Mouse (Mus musculus) adrenal gland, postnatal 10 days (tissue): Measurements from ENCODE around the gene Gpc2. TPM values are rescaled to one million over a fixed set of nuclear protein-coding genes. Genes with fewer than 3 reads are reported as not detected.

ENCODE experiments used
- DNase-seq: peaks from one replicate; pipeline ENCODE4 v3.0.0; 2021; ENCODE audit warnings: mixed read lengths
- total RNA-seq, 2 experiments: library from RNA; stranded (reverse); gene quantifications; 2 replicates each; pipeline ENCODE4 v1.2.3; 2021

Gene Gpc2
- total RNA-seq, 2 experiments from 2014 or later: 0.96 to 2.0 TPM

DNA sequence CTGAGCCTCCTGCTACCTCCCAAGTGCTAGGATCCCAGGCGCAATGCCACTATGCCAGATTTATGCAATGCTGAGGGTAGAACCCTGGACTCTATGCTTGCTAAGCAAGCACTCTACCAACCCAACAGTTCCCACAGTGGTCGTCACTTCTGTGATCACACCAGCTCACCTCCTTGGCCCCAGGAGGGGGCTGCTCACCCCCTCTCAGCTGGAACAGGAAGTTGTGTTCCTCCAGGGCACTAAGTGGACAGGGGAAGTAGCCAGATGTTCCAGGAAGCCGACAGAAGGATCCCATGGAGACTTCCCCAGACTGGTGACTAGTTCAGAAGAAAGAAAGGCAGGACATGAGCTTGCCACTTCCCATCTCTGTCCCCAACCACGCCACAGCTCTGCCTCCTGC, 17.8 kb downstream of the Gpc2 start:
- no peak for DNase-seq

DNA sequence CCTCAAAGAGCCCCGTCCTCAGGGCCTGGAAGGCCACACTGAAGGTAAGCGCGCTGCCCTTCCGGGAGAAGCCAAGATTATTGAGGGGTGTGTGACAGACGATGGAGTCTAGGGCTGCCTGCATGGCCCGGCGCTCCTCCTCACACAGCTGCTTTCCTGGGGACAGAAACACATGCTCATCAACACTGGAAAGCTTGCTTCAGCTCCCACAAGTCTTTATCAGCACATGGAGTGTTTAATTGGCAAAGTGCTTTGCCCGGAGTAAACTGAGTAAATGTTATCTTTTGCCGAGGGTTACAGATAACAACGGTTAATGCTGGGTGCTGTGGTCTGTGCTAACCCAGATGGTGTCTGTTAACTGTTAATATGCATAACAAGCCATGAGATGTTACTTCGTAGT, 19.0 kb downstream of the Gpc2 start:
- DNase-seq: no peak

DNA sequence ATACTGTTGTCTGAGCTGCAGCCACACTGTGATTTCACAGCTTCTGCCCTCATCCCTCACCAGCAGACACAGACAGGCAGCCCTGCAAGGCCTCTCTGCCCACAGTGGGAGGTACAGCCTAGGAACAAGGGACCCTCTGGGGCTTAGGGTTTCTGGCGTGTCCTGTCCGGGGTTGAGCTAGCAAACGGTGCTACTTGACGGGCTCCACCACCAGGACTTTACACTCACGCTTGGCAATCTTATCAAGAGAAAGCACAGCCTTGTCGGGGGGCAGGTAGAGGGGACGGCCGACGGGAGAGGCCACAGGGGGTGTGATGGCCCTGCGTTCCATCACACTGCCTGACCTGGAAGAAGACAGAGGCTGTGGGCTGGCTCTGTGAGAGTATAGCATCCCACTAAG, 19.8 kb downstream of the Gpc2 start:
- no peak for DNase-seq

DNA sequence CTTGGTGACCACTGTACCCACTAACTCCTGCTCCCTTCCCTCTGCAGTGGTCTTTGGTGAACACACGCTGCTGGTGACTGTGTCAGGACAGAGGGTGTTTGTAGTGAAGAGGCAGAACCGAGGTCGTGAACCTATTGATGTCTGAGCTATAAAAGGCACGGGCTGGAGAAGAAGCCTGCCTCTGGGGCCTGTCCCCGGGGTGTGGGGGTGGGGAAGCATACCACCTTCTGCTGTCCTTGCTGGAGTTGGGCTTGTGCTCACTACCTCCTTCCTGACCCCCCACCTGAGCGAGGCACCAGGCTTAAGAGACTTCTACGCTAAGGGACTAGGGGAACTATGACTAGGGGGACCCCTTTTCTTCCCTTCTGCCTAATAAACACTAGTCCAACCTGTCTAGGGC, 20.8 kb downstream of the Gpc2 start:
- DNase-seq: no peak

DNA sequence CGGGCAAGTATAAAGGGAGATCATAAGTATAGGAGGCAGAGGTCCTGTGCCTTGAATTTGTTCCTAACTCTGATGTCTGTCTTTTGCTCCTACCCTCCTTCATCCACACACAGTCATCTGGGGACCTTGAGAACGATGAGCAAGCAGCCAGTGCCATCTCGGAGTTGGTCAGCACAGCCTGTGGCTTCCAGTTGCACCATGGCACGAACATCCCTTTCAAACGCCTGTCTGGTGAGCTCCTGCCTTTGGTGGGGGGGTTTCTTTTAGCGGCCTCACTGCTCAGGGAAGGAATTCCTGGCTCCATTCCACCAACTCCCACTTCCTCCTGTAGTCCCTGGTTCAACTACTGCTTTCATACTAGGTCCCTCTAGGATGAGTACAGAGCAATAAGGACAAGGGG, 21.3 kb downstream of the Gpc2 start:
- peak; percentile 36 for DNase-seq

DNA sequence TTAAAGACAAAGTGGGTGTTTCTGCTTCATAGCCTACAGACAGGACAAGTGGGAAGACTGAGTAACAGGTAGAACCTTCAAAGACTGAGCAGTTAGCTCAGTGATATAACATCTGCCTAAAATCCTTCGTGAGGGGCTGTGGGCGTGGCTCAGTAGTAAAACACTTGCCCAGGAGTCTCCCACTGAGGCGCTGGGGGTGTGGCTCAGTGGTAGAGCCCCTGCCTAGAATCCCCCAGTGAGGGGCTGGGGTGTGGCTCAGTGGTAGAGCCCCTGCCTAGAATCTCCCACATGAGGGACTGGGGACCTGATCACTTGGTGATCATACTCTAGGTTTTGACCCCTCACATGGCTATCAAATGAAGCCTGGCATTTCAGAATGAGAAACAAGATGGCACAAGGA, 21.7 kb downstream of the Gpc2 start:
- DNase-seq: no peak

DNA sequence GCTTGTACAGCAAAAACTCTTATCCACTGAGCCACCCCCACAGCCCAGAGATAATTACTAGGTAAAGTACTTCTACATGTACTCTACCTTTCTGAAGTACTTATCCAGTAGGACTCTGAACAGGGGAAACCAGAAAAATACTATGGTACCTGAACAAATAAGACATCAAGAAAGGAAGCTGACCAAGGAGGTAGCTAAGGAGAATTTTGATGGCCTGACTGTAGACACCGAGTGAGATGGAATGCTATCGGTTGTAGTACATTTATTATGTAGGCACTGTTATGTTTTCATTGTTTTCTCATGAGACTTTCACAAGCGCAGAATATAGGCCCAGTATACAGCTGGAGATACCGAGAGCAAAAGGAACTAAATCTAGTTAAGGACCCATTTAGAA, 22.2 kb downstream of the Gpc2 start:
- DNase-seq: no peak

DNA sequence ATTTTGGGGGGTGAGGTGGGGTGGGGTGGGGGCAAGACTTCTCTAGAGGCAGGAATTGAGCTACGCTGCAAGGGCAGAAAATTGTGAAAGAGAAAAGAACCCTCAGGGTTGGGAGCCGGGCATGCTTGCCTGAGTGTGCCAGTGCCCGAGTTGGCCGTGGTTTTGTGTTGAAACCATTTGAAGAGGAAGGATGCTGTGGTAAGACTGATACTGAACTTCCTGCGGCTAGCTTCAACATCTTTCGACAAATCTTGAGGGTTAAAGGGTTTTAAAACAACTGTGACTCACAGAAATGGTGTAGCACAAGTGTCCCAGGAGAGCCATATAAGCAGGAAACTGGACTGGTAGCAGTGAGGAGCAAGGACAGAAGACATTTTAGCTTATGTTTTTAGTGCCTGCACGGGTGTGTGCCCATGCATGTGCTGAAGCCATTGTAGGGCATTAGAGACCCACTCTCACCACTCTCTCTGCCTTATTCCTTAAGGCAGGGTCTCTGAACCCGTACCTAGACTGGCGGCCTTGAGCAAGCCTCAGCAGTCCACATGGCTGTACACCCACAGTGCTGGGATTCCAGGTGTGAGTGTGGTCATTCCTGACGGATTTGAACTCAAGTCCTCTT, 22.7 kb downstream of the Gpc2 start:
- DNase-seq: no peak

DNA sequence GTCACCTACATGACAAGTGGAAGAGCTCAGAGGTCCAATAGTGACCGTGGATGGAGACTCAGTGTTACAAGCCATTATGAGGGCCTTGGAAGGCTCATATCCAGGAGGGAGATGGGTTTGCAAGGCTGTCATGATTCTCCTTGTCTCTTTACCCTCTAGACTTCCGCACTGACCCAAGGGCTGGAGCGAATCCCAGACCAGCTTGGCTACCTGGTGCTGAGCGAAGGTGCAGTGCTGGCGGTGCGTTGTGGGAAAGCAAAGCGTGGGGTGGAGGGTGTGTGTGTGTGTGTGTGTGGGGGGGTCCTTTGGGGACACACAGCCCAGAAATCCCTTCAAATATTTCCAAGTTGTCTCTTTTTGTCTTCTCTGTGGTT, 23.7 kb downstream of the Gpc2 start:
- DNase-seq: no peak

DNA sequence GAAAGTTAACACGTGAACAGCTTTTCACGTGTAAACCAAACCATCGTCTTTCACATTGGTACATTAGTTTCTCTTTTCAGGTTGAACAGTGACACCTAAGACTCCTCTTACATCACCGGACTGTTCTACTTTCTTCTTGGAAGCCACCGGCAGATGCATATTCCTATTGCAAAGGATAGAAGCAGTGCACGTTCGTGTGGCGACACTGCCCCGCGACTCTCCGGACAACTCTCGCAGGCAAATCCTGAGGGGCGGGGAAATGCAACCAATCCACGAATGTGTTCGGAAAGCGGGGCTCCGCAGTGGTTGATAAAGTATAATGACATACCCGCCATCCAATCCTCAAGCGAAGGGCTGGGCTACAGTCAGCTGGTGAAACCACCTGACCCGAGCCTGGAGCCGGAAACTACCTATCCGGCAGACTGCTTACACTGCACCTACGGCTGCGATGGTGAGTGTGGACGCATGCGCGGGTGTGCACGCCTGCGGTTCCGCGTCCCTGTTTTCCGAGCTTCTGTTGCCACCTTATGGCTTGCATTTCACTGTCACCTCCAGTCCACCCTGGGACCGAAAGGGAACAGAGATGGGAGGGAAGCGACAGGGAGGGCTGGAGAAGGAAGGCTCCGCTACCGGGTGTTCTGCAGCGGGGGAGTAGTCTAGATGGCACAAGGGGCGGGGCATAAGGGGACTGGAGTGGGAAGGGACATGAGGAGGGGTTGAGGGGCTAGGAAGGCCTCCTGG, 24.3 kb downstream of the Gpc2 start, which contains the start of gene Lamtor4:
Gene Lamtor4, plus strand, starts transcription at position 130 of the 741 bp plus-strand sequence.
- DNase-seq: peak; percentile 94

DNA sequence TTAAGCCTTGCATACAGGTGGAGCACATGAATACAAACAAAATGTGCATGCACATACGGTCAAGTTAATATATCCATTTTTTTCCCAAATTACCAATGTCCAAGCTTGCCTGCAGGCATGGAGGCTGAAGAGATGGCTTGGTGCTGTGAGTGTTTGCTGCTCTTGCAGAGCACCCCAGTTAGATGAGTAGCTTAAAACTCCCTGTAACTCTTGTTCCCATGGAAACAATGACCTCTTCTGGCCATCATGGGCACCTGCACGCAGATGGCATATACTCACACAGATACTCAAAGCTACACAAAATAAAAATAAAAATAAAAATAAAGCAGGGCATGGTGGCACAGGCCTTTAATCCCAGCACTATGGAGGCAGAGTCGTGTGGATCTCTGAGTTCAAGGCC, 26.7 kb downstream of the Gpc2 start:
- DNase-seq: no peak

DNA sequence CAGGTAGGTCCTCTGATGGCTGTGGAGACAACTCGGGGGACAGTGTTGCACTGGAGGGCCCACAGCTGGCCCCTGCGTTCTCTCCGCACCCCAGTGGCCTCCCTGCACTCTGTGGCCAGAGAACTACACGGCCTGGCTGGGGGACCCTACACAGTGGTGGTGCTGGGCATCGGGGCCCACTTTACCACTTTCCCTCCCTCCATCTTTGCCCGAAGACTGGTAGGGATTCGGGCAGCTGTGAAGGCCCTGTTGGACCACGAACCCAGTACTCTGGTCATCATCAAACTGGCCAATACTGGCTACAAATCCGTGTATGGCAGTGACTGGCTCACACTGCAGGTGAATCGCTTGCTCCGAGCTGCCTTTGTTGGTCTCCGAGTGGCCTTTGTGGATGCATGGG, 28.7 kb downstream of the Gpc2 start:
- DNase-seq: no peak

DNA sequence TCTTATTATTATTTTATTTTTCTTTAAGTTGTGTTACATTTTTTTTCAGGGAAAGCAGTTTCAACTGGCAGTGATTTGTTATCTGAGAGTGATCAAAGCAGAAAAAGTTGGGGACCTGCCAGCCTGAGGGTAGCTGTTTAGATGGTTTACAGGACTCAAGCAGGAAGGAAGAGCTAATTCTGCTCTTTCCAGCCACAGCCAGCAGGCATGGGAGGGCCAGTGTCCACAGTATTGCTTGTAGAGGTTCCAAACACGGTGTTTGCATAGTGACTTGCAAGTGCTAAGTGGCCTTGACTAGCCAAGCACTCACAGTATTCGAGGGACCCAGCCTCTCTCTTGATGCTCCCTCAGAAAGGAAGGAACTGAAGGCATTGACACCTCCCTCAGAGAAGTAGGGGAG, 38.3 kb downstream of the Gpc2 start:
- DNase-seq: peak; percentile 57

DNA sequence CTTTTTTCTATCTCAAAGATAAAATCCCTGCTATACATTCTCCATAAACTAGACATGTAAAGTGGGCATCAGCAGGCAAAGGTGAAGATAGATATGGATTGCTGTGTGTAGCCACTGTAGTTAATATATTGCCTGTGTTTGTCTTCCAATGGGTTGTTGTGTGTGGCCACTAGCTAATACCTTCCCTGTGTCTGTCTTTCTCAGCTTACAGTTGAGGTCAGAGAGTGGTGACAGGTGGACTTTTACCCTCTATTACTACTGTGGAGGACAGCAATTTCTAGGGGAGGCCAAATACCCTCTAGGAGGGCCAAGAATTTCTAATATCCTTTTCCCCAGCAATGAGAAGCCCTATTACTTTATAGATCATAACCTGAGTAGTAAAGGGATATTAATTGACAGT, 45.6 kb downstream of the Gpc2 start:
- no peak for DNase-seq

DNA sequence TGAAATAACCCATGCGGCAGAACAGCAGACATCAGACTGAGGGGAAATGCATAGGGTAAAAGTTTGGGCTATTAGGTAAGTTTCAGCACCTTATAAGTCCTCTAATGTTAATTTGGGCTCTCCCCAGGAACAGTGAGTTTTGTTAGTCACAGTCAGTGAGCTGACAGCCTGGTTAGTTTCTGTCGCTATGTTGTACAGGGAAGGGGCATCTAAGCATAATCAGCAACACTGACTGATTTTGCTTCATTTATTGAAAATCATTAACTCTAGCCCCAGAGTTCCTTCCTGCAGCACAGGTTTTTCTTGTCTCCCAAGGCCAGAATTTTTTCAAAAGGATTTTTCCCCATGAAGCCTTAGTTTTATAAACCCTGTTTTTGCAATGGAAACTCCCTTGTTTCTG, 46.0 kb downstream of the Gpc2 start:
- no peak for DNase-seq

DNA sequence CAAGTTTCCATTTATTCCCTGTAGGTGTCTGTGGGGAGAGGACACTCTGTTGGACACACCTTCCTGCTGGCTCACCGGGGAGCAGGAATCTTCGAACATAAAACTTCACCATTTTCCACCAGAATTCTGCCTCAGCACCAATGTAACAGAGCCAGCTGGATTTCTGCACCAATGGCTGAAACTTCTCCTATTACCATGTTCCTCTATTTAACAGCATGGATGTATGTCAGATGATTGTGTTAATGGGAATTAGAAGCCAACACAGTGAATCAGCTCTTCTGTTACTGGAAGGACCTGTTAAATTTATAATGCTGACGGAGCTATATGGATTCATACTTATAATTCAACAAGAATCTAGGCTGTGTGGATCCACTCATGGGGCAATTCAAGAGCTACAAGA, 50.3 kb downstream of the Gpc2 start:
- no peak for DNase-seq

DNA sequence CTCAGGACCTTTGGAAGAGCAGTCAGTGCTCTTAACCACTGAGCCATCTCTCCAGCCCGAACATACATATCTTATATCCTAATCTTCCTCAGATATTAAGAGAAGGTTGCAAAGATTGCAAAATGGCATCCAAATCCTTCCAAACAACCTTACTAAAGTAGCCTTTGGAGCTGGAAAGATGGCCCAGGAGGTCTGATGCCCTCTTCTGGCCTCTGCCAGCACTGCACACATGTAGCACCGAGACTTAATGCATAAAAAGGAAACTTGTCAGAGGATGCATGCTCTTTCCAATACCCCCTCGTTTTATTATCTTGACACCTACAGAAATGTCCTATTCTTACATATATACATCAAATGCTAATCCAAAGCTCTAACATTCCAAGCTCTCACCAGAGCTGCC, 51.8 kb downstream of the Gpc2 start:
- DNase-seq: peak; percentile 62

DNA sequence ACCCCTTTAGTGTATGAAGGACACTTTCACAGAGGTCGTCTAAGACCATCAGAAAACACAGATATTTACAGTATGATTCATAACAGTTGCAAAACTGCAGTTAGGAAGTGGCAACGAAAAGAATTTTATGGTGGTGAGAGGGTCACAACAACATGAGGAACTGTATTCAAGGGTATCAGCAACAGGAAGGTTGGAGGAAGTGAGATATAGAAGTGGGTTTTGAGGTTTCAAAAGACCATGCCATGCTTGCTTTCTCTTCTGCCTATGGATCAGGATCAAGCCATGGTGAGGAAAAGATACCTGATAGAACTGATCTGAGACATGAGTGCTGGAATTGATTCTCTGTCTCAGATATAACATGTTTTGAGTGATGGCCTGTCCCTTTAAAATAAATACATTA, 52.4 kb downstream of the Gpc2 start:
- DNase-seq: no peak

DNA sequence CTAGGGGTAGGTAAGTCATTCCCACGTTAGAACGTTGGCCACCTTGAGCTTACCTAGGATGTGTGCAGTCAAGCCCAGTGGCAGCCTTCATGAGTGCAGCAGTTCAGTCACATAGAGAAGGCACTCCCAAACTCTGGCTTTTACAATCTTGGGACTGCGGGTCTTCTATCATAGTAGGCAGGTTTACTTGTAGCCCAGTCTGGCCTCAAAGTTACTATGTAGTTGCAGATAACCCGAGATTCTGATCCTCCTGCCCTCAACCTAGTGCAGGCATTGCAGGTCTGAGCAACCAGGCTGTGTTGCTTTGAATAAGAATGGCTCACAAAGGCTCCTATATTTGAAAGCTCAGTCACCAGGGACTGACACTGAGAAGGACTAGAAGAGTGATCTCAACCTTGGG, 53.3 kb downstream of the Gpc2 start:
- DNase-seq: no peak

DNA sequence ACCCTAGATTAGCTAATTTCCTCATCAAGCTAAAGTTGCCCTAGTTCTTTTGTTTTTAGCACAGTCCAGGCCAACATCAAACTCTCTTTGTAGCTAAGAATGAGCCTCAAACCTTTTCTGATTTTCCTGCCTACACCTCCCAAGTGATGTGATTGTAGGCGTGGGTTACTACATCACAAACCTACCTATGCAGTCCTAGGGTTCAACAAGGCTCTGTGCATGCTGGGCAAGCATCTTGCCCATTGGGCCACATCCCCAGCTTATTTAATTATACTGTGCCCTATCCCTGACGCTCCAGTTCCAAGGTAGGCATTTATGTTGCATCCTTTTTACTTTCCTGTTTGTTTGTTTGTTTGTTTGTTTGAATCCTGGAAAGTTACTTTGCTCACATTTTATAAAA, 54.1 kb downstream of the Gpc2 start, which contains the start of gene Nxpe5:
Gene Nxpe5, plus strand, starts transcription at position 199 of the 400 bp plus-strand sequence.
- no peak for DNase-seq
